Mouse (Mus musculus): Measurements from ENCODE around the gene Gipr. TPM values are rescaled to one million over a fixed set of nuclear protein-coding genes. Genes with fewer than 3 reads are reported as not detected.
A peak's percentile ranks its signal among the peaks of the same experiment; 100 is the strongest.

Gene Gipr
- total and polyA plus RNA-seq, 3 experiments: 0.16 to 3.0 TPM; not detected in 1

GRCm38 (mm10) chr7:19149626-19150025, 16.3 kb downstream of the Gipr start, which contains the start of gene Snrpd2:
Gene Snrpd2 (plus strand): TSS chr7:19149722.
- under 1% methylated on average over 24 of the region's 24 CpGs for WGBS
- peak; percentile 75 for TF ChIP-seq POLR2A (IDR thresholded peaks at IDR 0.05; ENCODE audit: insufficient read depth, low read depth, low read length)
- TF ChIP-seq EP300 (IDR thresholded peaks at IDR 0.05; ENCODE audit: insufficient read depth, low read depth, low read length): no peak
- peak within 1 kb of the TSS; percentile 87 for H3K9ac ChIP-seq (ENCODE audit: low read depth, low read length)

GRCm38 (mm10) chr7:19148875-19149541, 16.9 kb downstream of the Gipr start, which contains the start of gene Qpctl:
Gene Qpctl (minus strand): TSS chr7:19149291.
- Histone ChIP-seq H3K27ac (peak within 1 kb of the TSS; percentile 86), H3K36me3 (ENCODE audit: control insufficient read depth, insufficient read depth, low read length) (no peaks in the 10 kb centered on the region), H3K4me1 (ENCODE audit: control insufficient read depth, insufficient read depth, low read length) (no peaks in the 10 kb centered on the region; the same call in 1 of the 2 replicates), H3K27me3 (ENCODE audit: control insufficient read depth, insufficient read depth, low read length) (no peaks in the 10 kb centered on the region), H3K79me2 (replicated peaks; ENCODE audit: control insufficient read depth, insufficient read depth, low read length) (no peaks in the 10 kb centered on the region; the same call in 1 of the 2 replicates), H3K9ac (ENCODE audit: low read depth, low read length) (peak within 1 kb of the TSS; percentile 87), H3K4me3 (peak within 1 kb of the TSS; percentile 86)
- TF ChIP-seq POLR2A (IDR thresholded peaks at IDR 0.05; ENCODE audit: insufficient read depth, low read depth, low read length): peak; percentile 73
- no peak for TF ChIP-seq EP300 (IDR thresholded peaks at IDR 0.05; ENCODE audit: insufficient read depth, low read depth, low read length)
- DNase-seq: peak; percentile 98 to 99
- under 1% methylated on average over 43 of the region's 43 CpGs for WGBS
- intact Hi-C loops (cut with DNase I): loop anchor here (1.0 kb wide), 1 partner anchor 17 kb away; no protein-coding TSS in a partner anchor

More at GRCm38 (mm10) chr7:19149626-19150025, 16.3 kb downstream of the Gipr start, which contains the start of gene Snrpd2:
- H3K27ac ChIP-seq: peak within 1 kb of the TSS; percentile 86
- peak within 1 kb of the TSS; percentile 86 for H3K4me3 ChIP-seq
- no peaks in the 10 kb centered on the region for H3K36me3 ChIP-seq (ENCODE audit: control insufficient read depth, insufficient read depth, low read length)
- intact Hi-C loops (cut with DNase I): no loop called here
- no peaks in the 10 kb centered on the region; the same call in 1 of the 2 replicates for H3K4me1 ChIP-seq (ENCODE audit: control insufficient read depth, insufficient read depth, low read length)
- DNase-seq: peak; percentile 96 to 98
- no peaks in the 10 kb centered on the region; the same call in 1 of the 2 replicates for H3K79me2 ChIP-seq (replicated peaks; ENCODE audit: control insufficient read depth, insufficient read depth, low read length)
- H3K27me3 ChIP-seq (ENCODE audit: control insufficient read depth, insufficient read depth, low read length): no peaks in the 10 kb centered on the region

- H3K27me3 ChIP-seq (ENCODE audit: control insufficient read depth, insufficient read depth, low read length): no peaks in the 10 kb centered on the region
- H3K27ac ChIP-seq: peak overlapping the region; percentile 86
These were observed 17.6 kb downstream of the Gipr start for GRCm38 (mm10) chr7:19148180-19148874.

GRCm38 (mm10) chr7:19147497-19148045, 18.4 kb downstream of the Gipr start:
- H3K27me3 ChIP-seq (ENCODE audit: control insufficient read depth, insufficient read depth, low read length): no peaks in the 10 kb centered on the region
- H3K36me3 ChIP-seq (ENCODE audit: control insufficient read depth, insufficient read depth, low read length): no peaks in the 10 kb centered on the region
- DNase-seq: no peak
- no peaks in the 10 kb centered on the region; the same call in 1 of the 2 replicates for H3K79me2 ChIP-seq (replicated peaks; ENCODE audit: control insufficient read depth, insufficient read depth, low read length)
- TF ChIP-seq CTCF (IDR thresholded peaks at IDR 0.05) (no peak), EP300 (IDR thresholded peaks at IDR 0.05; ENCODE audit: insufficient read depth, low read depth, low read length) (no peak), POLR2A (IDR thresholded peaks at IDR 0.05; ENCODE audit: insufficient read depth, low read depth, low read length) (no peak)
- no peak overlapping the region for H3K9ac ChIP-seq (ENCODE audit: low read depth, low read length)
- no peaks in the 10 kb centered on the region; the same call in 1 of the 2 replicates for H3K4me1 ChIP-seq (ENCODE audit: control insufficient read depth, insufficient read depth, low read length)
- no peak overlapping the region for H3K27ac ChIP-seq
- 42% methylated on average over 6 of the region's 6 CpGs for WGBS
- no peak overlapping the region for H3K4me3 ChIP-seq
- intact Hi-C loops (cut with DNase I): loop anchor here (1.0 kb wide), 1 partner anchor 15 kb away; no protein-coding TSS in a partner anchor

More at GRCm38 (mm10) chr7:19148180-19148874, 17.6 kb downstream of the Gipr start:
- WGBS: 6% methylated on average over 20 of the region's 20 CpGs
- peak overlapping the region; percentile 82 for H3K9ac ChIP-seq (ENCODE audit: low read depth, low read length)
- no peaks in the 10 kb centered on the region; the same call in 1 of the 2 replicates for H3K79me2 ChIP-seq (replicated peaks; ENCODE audit: control insufficient read depth, insufficient read depth, low read length)
- no peaks in the 10 kb centered on the region for H3K36me3 ChIP-seq (ENCODE audit: control insufficient read depth, insufficient read depth, low read length)
- H3K4me1 ChIP-seq (ENCODE audit: control insufficient read depth, insufficient read depth, low read length): no peaks in the 10 kb centered on the region; the same call in 1 of the 2 replicates
- TF ChIP-seq EP300 (IDR thresholded peaks at IDR 0.05; ENCODE audit: insufficient read depth, low read depth, low read length) (no peak), CTCF (IDR thresholded peaks at IDR 0.05) (no peak), POLR2A (IDR thresholded peaks at IDR 0.05; ENCODE audit: insufficient read depth, low read depth, low read length) (no peak)
- intact Hi-C loops (cut with DNase I): loop anchor here (1.0 kb wide), 1 partner anchor 16 kb away; no protein-coding TSS in a partner anchor
- H3K4me3 ChIP-seq: peak overlapping the region; percentile 62
- no peak for DNase-seq

- no peak overlapping the region for H3K27ac ChIP-seq
- DNase-seq: no peak
- no peak overlapping the region for H3K4me3 ChIP-seq
- TF ChIP-seq EP300 (IDR thresholded peaks at IDR 0.05; ENCODE audit: insufficient read depth, low read depth, low read length) (no peak), POLR2A (IDR thresholded peaks at IDR 0.05; ENCODE audit: insufficient read depth, low read depth, low read length) (no peak), CTCF (IDR thresholded peaks at IDR 0.05) (no peak)
- no peaks in the 10 kb centered on the region; the same call in 1 of the 2 replicates for H3K79me2 ChIP-seq (replicated peaks; ENCODE audit: control insufficient read depth, insufficient read depth, low read length)
- 84% methylated on average over 10 of the region's 10 CpGs for WGBS
- no peaks in the 10 kb centered on the region; the same call in 1 of the 2 replicates for H3K4me1 ChIP-seq (ENCODE audit: control insufficient read depth, insufficient read depth, low read length)
- no peaks in the 10 kb centered on the region for H3K27me3 ChIP-seq (ENCODE audit: control insufficient read depth, insufficient read depth, low read length)
- H3K36me3 ChIP-seq (ENCODE audit: control insufficient read depth, insufficient read depth, low read length): no peaks in the 10 kb centered on the region
- no peak overlapping the region for H3K9ac ChIP-seq (ENCODE audit: low read depth, low read length)
- intact Hi-C loops (cut with DNase I): no loop called here
These were observed 19.1 kb downstream of the Gipr start for GRCm38 (mm10) chr7:19146793-19147192.

Data from heart, adult 2 months (tissue).